Mouse (Mus musculus) liver, postnatal 0 days (tissue): ENCODE data around the gene Gm8439. TPM values are rescaled to one million over a fixed set of nuclear protein-coding genes. Genes with fewer than 3 reads are reported as not detected.

ENCODE experiments used
- ATAC-seq: fragments of 200-750 bp; cut with Nextera tagmentation; 2 replicates; pipeline ENCODE4 v1.8.0; 2017; ENCODE audit warnings: mild to moderate bottlenecking, moderate library complexity
- DNase-seq: peaks from one replicate; pipeline ENCODE4 v3.0.0-alpha.2; 2016
- H3K27ac ChIP-seq: fragments of 300-500 bp; sonication (generic); 2 replicates; pipeline ENCODE4 v1.5.1; 2014; ENCODE audit warnings: antibody characterized with exemption, moderate library complexity, mild to moderate bottlenecking, low read depth
- H3K27me3 ChIP-seq: fragments of 300-500 bp; sonication (generic); 2 replicates; pipeline ENCODE4 v1.6.1; 2014; ENCODE audit warnings: low read length, control low read depth, mixed read lengths; ENCODE audit not compliant: insufficient read depth
- H3K36me3 ChIP-seq: fragments of 300-500 bp; sonication (generic); replicated peaks from 2 replicates; pipeline ENCODE4 v1.6.1; 2014; ENCODE audit warnings: mild to moderate bottlenecking, control low read depth, low read length, moderate library complexity, mixed read lengths; ENCODE audit not compliant: insufficient read depth
- H3K4me1 ChIP-seq: fragments of 300-500 bp; sonication (generic); 2 replicates; pipeline ENCODE4 v1.6.1; 2014; ENCODE audit warnings: antibody characterized with exemption, mild to moderate bottlenecking, control low read depth; ENCODE audit not compliant: insufficient read depth
- H3K4me2 ChIP-seq: fragments of 300-500 bp; sonication (generic); 2 replicates; pipeline ENCODE4 v1.6.1; 2014; ENCODE audit warnings: low read depth, mild to moderate bottlenecking, low read length, moderate library complexity, mixed read lengths
- H3K4me3 ChIP-seq: fragments of 300-500 bp; sonication (generic); 2 replicates; pipeline ENCODE4 v1.5.1; 2014; ENCODE audit warnings: low read depth, low read length
- H3K9ac ChIP-seq: fragments of 300-500 bp; sonication (generic); replicated peaks from 2 replicates; pipeline ENCODE4 v1.6.1; 2014; ENCODE audit warnings: mild to moderate bottlenecking, moderate library complexity
- H3K9me3 ChIP-seq: fragments of 300-500 bp; sonication (generic); 2 replicates; pipeline ENCODE4 v1.6.1; 2016; ENCODE audit warnings: mild to moderate bottlenecking, control low read depth, low read length, mixed read lengths
- CTCF ChIP-seq: sonication (generic); IDR thresholded peaks from 2 replicates; pipeline ENCODE4 v1.5.1; 2016; ENCODE audit warnings: antibody characterized with exemption, low read depth
- EP300 ChIP-seq: IDR thresholded peaks from 2 replicates; pipeline ENCODE4 v1.6.1; 2016; ENCODE audit warnings: antibody characterized with exemption, low read depth, mild to moderate bottlenecking
- WGBS: fragments of 180-500 bp; shearing (Covaris S2); extraction: QIAGEN DNeasy Blood & Tissue Kit; methylation state at CpG from one replicate; pipeline ENCODE4 v1.1.7; 2014; ENCODE audit not compliant: insufficient replicate concordance; 5-methylcytosine and 5-hydroxymethylcytosine counted together
- polyA plus RNA-seq: library from polyadenylated mRNA; unstranded; fragments of >200 nt; fragmentation: Nextera tagmentation; extraction: Ambion mirVana; gene quantifications from 2 replicates; pipeline ENCODE4 v1.2.1, GENCODE M21; 2015

Gene Gm8439
- polyA plus RNA-seq, 1 experiment from 2014 or later: 0.40 TPM

GRCm38 (mm10) chr4:120569486-120570437, 18.8 kb upstream of the Gm8439 start, which contains the start of gene Ctps:
TSS of gene Ctps (minus strand) at chr4:120570276.
- Histone ChIP-seq H3K4me2 (peak within 1 kb of the TSS; percentile 100), H3K36me3 (peaks cover 2% of the 10 kb centered on the region; the same call in 1 of the 2 replicates), H3K4me3 (peak within 1 kb of the TSS; percentile 90), H3K27me3 (no peaks in the 10 kb centered on the region), H3K27ac (peak within 1 kb of the TSS; percentile 77), H3K4me1 (peaks cover 23% of the 10 kb centered on the region), H3K9me3 (no peaks in the 10 kb centered on the region), H3K9ac (peak within 1 kb of the TSS; percentile 89)
- WGBS: 1% methylated on average over 78 of the region's 97 CpGs
- peak; percentile 96 for ATAC-seq
- DNase-seq: peak; percentile 97
- no peak for TF ChIP-seq CTCF

- Histone ChIP-seq H3K36me3 (no peaks in the 10 kb centered on the region), H3K9ac (peak overlapping the region; percentile 89), H3K4me3 (peak overlapping the region; percentile 90), H3K27me3 (no peaks in the 10 kb centered on the region), H3K4me2 (peak overlapping the region; percentile 100), H3K4me1 (peaks cover 23% of the 10 kb centered on the region), H3K27ac (peak overlapping the region; percentile 77), H3K9me3 (no peaks in the 10 kb centered on the region)
- ATAC-seq: peak; percentile 38
- no peak for DNase-seq
- no peak for TF ChIP-seq EP300
- TF ChIP-seq CTCF: no peak
- WGBS: under 1% methylated on average over 27 of the region's 27 CpGs
Observed at GRCm38 (mm10) chr4:120570438-120571069, 18.0 kb upstream of the Gm8439 start.

- H3K9ac ChIP-seq: no peak overlapping the region; the same call in 1 of the 2 replicates
- H3K36me3 ChIP-seq: no peaks in the 10 kb centered on the region
- no peak overlapping the region; the same call in 1 of the 2 replicates for H3K27ac ChIP-seq
- peak overlapping the region; percentile 90 for H3K4me3 ChIP-seq
- WGBS: 81% methylated on average over 3 of the region's 3 CpGs
- TF ChIP-seq EP300: no peak
- TF ChIP-seq CTCF: no peak
- no peaks in the 10 kb centered on the region for H3K9me3 ChIP-seq
- no peak for DNase-seq
- peaks cover 23% of the 10 kb centered on the region for H3K4me1 ChIP-seq
- no peaks in the 10 kb centered on the region for H3K27me3 ChIP-seq
- no peak for ATAC-seq
- peak overlapping the region; percentile 100 for H3K4me2 ChIP-seq
Observed at GRCm38 (mm10) chr4:120571070-120571464, 17.5 kb upstream of the Gm8439 start.

GRCm38 (mm10) chr4:120571691-120572090, 16.9 kb upstream of the Gm8439 start:
- no peak for ATAC-seq
- no peaks in the 10 kb centered on the region for H3K9me3 ChIP-seq
- no peak overlapping the region for H3K27ac ChIP-seq
- no peaks in the 10 kb centered on the region for H3K36me3 ChIP-seq
- no peak overlapping the region for H3K9ac ChIP-seq
- peaks cover 23% of the 10 kb centered on the region for H3K4me1 ChIP-seq
- no peak overlapping the region for H3K4me2 ChIP-seq
- no peaks in the 10 kb centered on the region for H3K27me3 ChIP-seq
- no peak for TF ChIP-seq CTCF
- no peak for TF ChIP-seq EP300
- 64% methylated on average over 3 of the region's 3 CpGs for WGBS
- no peak overlapping the region for H3K4me3 ChIP-seq
- no peak for DNase-seq

GRCm38 (mm10) chr4:120580894-120581293, 7.7 kb upstream of the Gm8439 start:
- Histone ChIP-seq H3K4me3 (no peak overlapping the region), H3K9me3 (no peaks in the 10 kb centered on the region), H3K4me1 (no peaks in the 10 kb centered on the region), H3K27me3 (no peaks in the 10 kb centered on the region), H3K36me3 (no peaks in the 10 kb centered on the region), H3K4me2 (no peak overlapping the region), H3K27ac (no peak overlapping the region), H3K9ac (no peak overlapping the region)
- ATAC-seq: no peak
- DNase-seq: no peak
- no peak for TF ChIP-seq EP300
- no peak for TF ChIP-seq CTCF
- WGBS: 55% methylated on average over 5 of the region's 5 CpGs

GRCm38 (mm10) chr4:120581711-120582110, 6.8 kb upstream of the Gm8439 start:
- Histone ChIP-seq H3K9ac (no peak overlapping the region), H3K27ac (no peak overlapping the region), H3K4me1 (no peaks in the 10 kb centered on the region), H3K9me3 (no peaks in the 10 kb centered on the region), H3K4me3 (no peak overlapping the region), H3K36me3 (no peaks in the 10 kb centered on the region), H3K27me3 (no peaks in the 10 kb centered on the region), H3K4me2 (no peak overlapping the region)
- ATAC-seq (no peak), DNase-seq (no peak)
- 75% methylated on average over 9 of the region's 9 CpGs for WGBS
- TF ChIP-seq EP300 (no peak), CTCF (no peak)
